8 mouse cellular contexts compared by ENCODE assay signal in the genomic region with DNA sequence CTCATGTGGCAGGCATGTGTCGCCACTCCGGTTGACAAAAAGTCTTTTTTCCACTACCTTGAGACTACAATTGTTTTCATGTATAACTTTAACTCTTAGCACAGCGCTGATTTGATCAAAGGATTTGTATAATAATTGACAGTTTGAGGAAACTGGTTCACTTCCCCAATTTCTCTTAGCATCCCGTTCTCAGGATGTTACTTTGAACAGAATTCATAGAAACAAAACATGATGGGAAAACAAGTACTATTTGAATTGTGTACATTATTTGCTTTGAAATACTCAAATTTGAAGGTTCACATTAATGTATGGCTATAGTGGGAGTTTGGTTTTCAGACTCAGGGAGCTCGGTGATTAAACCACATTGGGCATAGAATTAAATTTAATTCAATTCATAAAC. TPM values are rescaled to one million over a fixed set of nuclear protein-coding genes. Genes with fewer than 3 reads are reported as not detected.
DNase-seq lines count a peak whose midpoint lies in the region; ATAC-seq and TF ChIP-seq lines count a peak whose summit lies in the region.

No protein-coding gene starts in this region.

- no peak for TF ChIP-seq POLR2A in cerebellum, adult 2 months (IDR thresholded peaks at IDR 0.05; ENCODE audit: borderline replicate concordance, insufficient read depth, low read length)

- no peak for TF ChIP-seq CTCF in midbrain, postnatal 0 days (IDR thresholded peaks at IDR 0.05)
- no peak for TF ChIP-seq CTCF in cerebellum, adult 2 months (IDR thresholded peaks at IDR 0.05; ENCODE audit: borderline replicate concordance, insufficient read depth, low read depth, low read length)

- H3K4me2 ChIP-seq in kidney, embryonic 16.5 days (replicated peaks; ENCODE audit: low read depth, low read length), result peak overlapping the region; percentile 51
- no peak overlapping the region; the same call in 1 of the 2 replicates for H3K4me2 ChIP-seq in embryonic facial prominence, embryonic 11.5 days (ENCODE audit: low read depth, low read length)
- peak overlapping the region; percentile 47 for H3K4me2 ChIP-seq in intestine, embryonic 14.5 days (ENCODE audit: low read length)
- H3K4me2 ChIP-seq in midbrain, postnatal 0 days (ENCODE audit: low read depth, low read length, poor library complexity, severe bottlenecking), result peak overlapping the region; percentile 37

- no peaks in the 10 kb centered on the region for H3K4me1 ChIP-seq in kidney, embryonic 16.5 days (ENCODE audit: insufficient read depth, low read length)
- H3K4me1 ChIP-seq in embryonic facial prominence, embryonic 11.5 days (ENCODE audit: control insufficient read depth, insufficient read depth, low read length), result no peaks in the 10 kb centered on the region
- no peaks in the 10 kb centered on the region for H3K4me1 ChIP-seq in intestine, embryonic 14.5 days (replicated peaks; ENCODE audit: control insufficient read depth, insufficient read depth, low read length)
- H3K4me1 ChIP-seq in midbrain, postnatal 0 days (ENCODE audit: insufficient read depth, low read length), result no peaks in the 10 kb centered on the region
- H3K4me1 ChIP-seq in cerebellum, adult 2 months (ENCODE audit: control insufficient read depth, insufficient read depth, low read length), result no peaks in the 10 kb centered on the region

- DNase-seq in kidney, postnatal 10 days, result no peak
- no peak for DNase-seq in embryonic facial prominence, embryonic 11.5 days (ENCODE audit: low spot score)
- DNase-seq in intestine, embryonic 14.5 days (ENCODE audit: low spot score), result no peak
- no peak for DNase-seq in midbrain, postnatal 0 days (ENCODE audit: low spot score)
- no peak for DNase-seq in thymus, postnatal 4 days
- DNase-seq in cerebellum, adult 2 months, result no peak
- no peak for DNase-seq in thymus, adult 18-20 months

- peak overlapping the region; percentile 41 for H3K4me3 ChIP-seq in kidney, embryonic 16.5 days (ENCODE audit: low read length)
- peak overlapping the region; percentile 26; the same call in 1 of the 2 replicates for H3K4me3 ChIP-seq in embryonic facial prominence, embryonic 11.5 days (ENCODE audit: low read depth, low read length)
- peak overlapping the region; percentile 33 for H3K4me3 ChIP-seq in intestine, embryonic 14.5 days (ENCODE audit: low read depth, low read length)
- H3K4me3 ChIP-seq in midbrain, postnatal 0 days (ENCODE audit: low read depth, low read length), result peak overlapping the region; percentile 56
- no peak overlapping the region for H3K4me3 ChIP-seq in cerebellum, adult 2 months (replicated peaks; ENCODE audit: insufficient read depth, low read depth, low read length)

- no peak overlapping the region for H3K27ac ChIP-seq in kidney, embryonic 16.5 days (ENCODE audit: low read length)
- H3K27ac ChIP-seq in embryonic facial prominence, embryonic 11.5 days (replicated peaks; ENCODE audit: low read depth, low read length), result no peak overlapping the region
- no peak overlapping the region for H3K27ac ChIP-seq in intestine, embryonic 14.5 days (ENCODE audit: low read depth)
- no peak overlapping the region for H3K27ac ChIP-seq in midbrain, postnatal 0 days (ENCODE audit: low read depth, low read length)
- H3K27ac ChIP-seq in cerebellum, adult 2 months (ENCODE audit: insufficient read depth, low read length), result no peak overlapping the region

- no peaks in the 10 kb centered on the region for H3K9me3 ChIP-seq in kidney, embryonic 16.5 days (ENCODE audit: low read length)
- no peaks in the 10 kb centered on the region for H3K9me3 ChIP-seq in embryonic facial prominence, embryonic 11.5 days (replicated peaks; ENCODE audit: control insufficient read depth, low read length)
- no peaks in the 10 kb centered on the region for H3K9me3 ChIP-seq in intestine, embryonic 14.5 days (ENCODE audit: control insufficient read depth, low read length)
- no peaks in the 10 kb centered on the region for H3K9me3 ChIP-seq in midbrain, postnatal 0 days (ENCODE audit: low read length)

- no peaks in the 10 kb centered on the region for H3K27me3 ChIP-seq in kidney, embryonic 16.5 days (ENCODE audit: insufficient read depth, low read length)
- H3K27me3 ChIP-seq in embryonic facial prominence, embryonic 11.5 days (ENCODE audit: control insufficient read depth, insufficient read depth, low read length), result no peaks in the 10 kb centered on the region
- H3K27me3 ChIP-seq in intestine, embryonic 14.5 days (replicated peaks; ENCODE audit: control insufficient read depth, insufficient read depth, low read length), result no peaks in the 10 kb centered on the region
- H3K27me3 ChIP-seq in midbrain, postnatal 0 days (ENCODE audit: insufficient read depth, low read length), result no peaks in the 10 kb centered on the region
- no peaks in the 10 kb centered on the region for H3K27me3 ChIP-seq in cerebellum, adult 2 months (ENCODE audit: control insufficient read depth, insufficient read depth, low read length)

- H3K36me3 ChIP-seq in kidney, embryonic 16.5 days (ENCODE audit: insufficient read depth, low read length), result no peaks in the 10 kb centered on the region
- no peaks in the 10 kb centered on the region for H3K36me3 ChIP-seq in embryonic facial prominence, embryonic 11.5 days (replicated peaks; ENCODE audit: control insufficient read depth, insufficient read depth, low read depth, low read length)
- no peaks in the 10 kb centered on the region for H3K36me3 ChIP-seq in intestine, embryonic 14.5 days (ENCODE audit: control insufficient read depth, insufficient read depth, low read length)
- no peaks in the 10 kb centered on the region for H3K36me3 ChIP-seq in midbrain, postnatal 0 days (ENCODE audit: insufficient read depth, low read length)

- ATAC-seq in kidney, embryonic 16.5 days (ENCODE audit: low FRiP score, low TSS enrichment), result no peak
- ATAC-seq in embryonic facial prominence, embryonic 11.5 days (replicated peaks; ENCODE audit: insufficient number of reproducible peaks, low FRiP score, low TSS enrichment, low read depth), result no peak
- no peak for ATAC-seq in intestine, embryonic 14.5 days (replicated peaks; ENCODE audit: low FRiP score, low TSS enrichment, low read depth)
- ATAC-seq in midbrain, postnatal 0 days (ENCODE audit: low FRiP score), result no peak

- H3K9ac ChIP-seq in kidney, embryonic 16.5 days (replicated peaks; ENCODE audit: low read length), result no peak overlapping the region
- no peak overlapping the region for H3K9ac ChIP-seq in embryonic facial prominence, embryonic 11.5 days (replicated peaks; ENCODE audit: low read length)
- no peak overlapping the region for H3K9ac ChIP-seq in intestine, embryonic 14.5 days (ENCODE audit: low read length)
- no peak overlapping the region for H3K9ac ChIP-seq in midbrain, postnatal 0 days (replicated peaks; ENCODE audit: low read length, poor library complexity, severe bottlenecking)

- 65% methylated on average over 5 of the region's 5 CpGs for WGBS in kidney, embryonic 16.5 days
- WGBS in embryonic facial prominence, embryonic 11.5 days, result 72% methylated on average over 5 of the region's 5 CpGs
- WGBS in intestine, embryonic 14.5 days, result 64% methylated on average over 5 of the region's 5 CpGs
- WGBS in midbrain, postnatal 0 days, result 65% methylated on average over 5 of the region's 5 CpGs
- 55% methylated on average over 5 of the region's 5 CpGs for WGBS in cerebellum, adult 2 months

RNA-seq across cellular contexts. Expression of gene Brwd3, which starts 1.1 kb away (rescaled TPM):
- polyA plus RNA-seq in kidney, embryonic 16.5 days (2015; fragmentation: Nextera tagmentation; extraction: Ambion mirVana), result 1.7 and 2.1 TPM in 2 replicates
- 4.7 and 5.5 TPM in 2 replicates for polyA plus RNA-seq in embryonic facial prominence, embryonic 11.5 days (2014; fragmentation: Nextera tagmentation; extraction: Ambion mirVana)
- 3.4 and 4.0 TPM in 2 replicates for polyA plus RNA-seq in intestine, embryonic 14.5 days (2014; fragmentation: Nextera tagmentation; extraction: Ambion mirVana)
- total RNA-seq in midbrain, postnatal 0 days (2014; rRNA removed), result 4.8 and 7.6 TPM in 2 replicates
- polyA plus RNA-seq in midbrain, postnatal 0 days (2015; fragmentation: Nextera tagmentation; extraction: Ambion mirVana), result 1.3 and 2.5 TPM in 2 replicates
- 3.5 and 3.6 TPM in 2 replicates for polyA plus RNA-seq in cerebellum, adult 2 months (2012; rRNA removed)
